Comparison of ENCODE assay signal across 8 mouse cellular contexts in the genomic region with DNA sequence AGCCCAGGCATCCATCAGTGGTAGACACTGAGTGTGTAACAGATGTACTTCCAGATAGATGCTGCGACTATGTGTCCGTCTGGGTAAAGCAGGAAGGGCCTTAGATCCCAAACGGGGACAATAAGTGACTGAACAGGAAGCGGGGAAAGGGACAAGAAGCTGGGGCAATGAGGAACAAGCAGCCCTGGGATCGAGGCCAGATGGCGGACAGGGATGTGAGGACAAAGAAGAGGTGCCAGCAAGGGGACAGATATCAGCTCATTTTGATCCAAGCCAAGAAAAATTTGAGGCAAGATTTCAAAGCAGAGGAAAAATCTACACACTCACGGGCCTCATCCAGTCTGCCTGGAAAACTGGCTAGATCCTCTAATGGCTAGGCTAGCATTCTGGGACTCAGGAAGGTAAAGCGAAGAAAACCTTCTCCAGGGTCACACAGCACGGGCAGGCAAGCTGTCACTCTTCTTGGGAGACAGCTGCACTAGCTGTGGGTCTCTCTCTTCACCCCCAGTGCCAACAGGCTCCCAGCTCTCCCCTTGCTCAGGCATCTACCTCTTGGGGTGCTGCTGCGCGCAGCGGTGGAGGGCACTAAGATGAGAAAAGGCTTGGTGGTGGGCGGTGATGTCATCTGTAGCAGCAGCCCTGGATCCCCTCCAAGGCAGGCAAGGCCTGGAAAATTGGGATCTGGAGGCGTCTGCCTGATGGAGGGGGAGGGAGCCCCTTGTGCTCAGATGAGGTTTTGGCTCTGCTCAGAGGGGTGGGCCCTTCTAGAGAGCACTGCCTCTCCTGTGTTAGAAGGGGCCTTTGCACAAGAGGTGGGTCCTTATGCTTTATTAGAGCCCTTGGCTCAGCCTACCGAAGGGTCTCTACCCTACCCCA.
DNase-seq lines count a peak whose midpoint lies in the region; ATAC-seq and TF ChIP-seq lines count a peak whose summit lies in the region.

No protein-coding gene starts in this region.

- peak overlapping the region; percentile 76 for H3K27ac ChIP-seq in hindbrain, embryonic 10.5 days
- H3K27ac ChIP-seq in hindbrain, embryonic 11.5 days (ENCODE audit: low read depth, low read length), result no peak overlapping the region
- peak overlapping the region; percentile 64 for H3K27ac ChIP-seq in layer of hippocampus, adult 2 months
- no peak overlapping the region for H3K27ac ChIP-seq in midbrain, postnatal 0 days (ENCODE audit: low read depth, low read length)

- no peak for ATAC-seq in hindbrain, embryonic 11.5 days (ENCODE audit: low FRiP score)
- 0 out of 2 replicates have a peak, but pooled peaks have one; percentile 15 for ATAC-seq in midbrain, postnatal 0 days (ENCODE audit: low FRiP score)

- DNase-seq in hindbrain, embryonic 10.5 days (ENCODE audit: low spot score), result no peak
- DNase-seq in hindbrain, embryonic 11.5 days (ENCODE audit: low spot score), result no peak
- peak; percentile 91 for DNase-seq in NIH3T3 (ENCODE audit: low read depth)
- peak; percentile 56 for DNase-seq in gastrocnemius, postnatal 25 days
- DNase-seq in layer of hippocampus, adult 2 months (ENCODE audit: low spot score in 2 of 2), result peak; percentile 70 to 80
- DNase-seq in midbrain, postnatal 0 days (ENCODE audit: low spot score), result peak; percentile 69
- DNase-seq in adrenal gland, postnatal 4 days (ENCODE audit: low spot score in 2 of 2), result no peak
- DNase-seq in urinary bladder, postnatal 25 days (ENCODE audit: low spot score), result no peak

- no peak overlapping the region for H3K4me3 ChIP-seq in hindbrain, embryonic 10.5 days
- no peak overlapping the region for H3K4me3 ChIP-seq in hindbrain, embryonic 11.5 days (ENCODE audit: low read depth, low read length)
- H3K4me3 ChIP-seq in layer of hippocampus, adult 2 months, result no peak overlapping the region
- H3K4me3 ChIP-seq in midbrain, postnatal 0 days (ENCODE audit: low read depth, low read length), result no peak overlapping the region

- peaks cover 96% of the 10 kb centered on the region for H3K4me1 ChIP-seq in hindbrain, embryonic 10.5 days (replicated peaks)
- H3K4me1 ChIP-seq in hindbrain, embryonic 11.5 days (replicated peaks; ENCODE audit: control insufficient read depth, insufficient read depth, low read length), result peaks cover 19% of the 10 kb centered on the region; the same call in 1 of the 2 replicates
- no peaks in the 10 kb centered on the region for H3K4me1 ChIP-seq in midbrain, postnatal 0 days (ENCODE audit: insufficient read depth, low read length)

- 71% methylated on average over 15 of the region's 15 CpGs for WGBS in hindbrain, embryonic 10.5 days
- WGBS in hindbrain, embryonic 11.5 days, result 69% methylated on average over 15 of the region's 15 CpGs
- WGBS in midbrain, postnatal 0 days, result 58% methylated on average over 15 of the region's 15 CpGs

- H3K9ac ChIP-seq in hindbrain, embryonic 11.5 days (ENCODE audit: low read depth, low read length), result no peak overlapping the region
- H3K9ac ChIP-seq in midbrain, postnatal 0 days (replicated peaks; ENCODE audit: low read length, poor library complexity, severe bottlenecking), result no peak overlapping the region

- H3K4me2 ChIP-seq in hindbrain, embryonic 11.5 days (replicated peaks; ENCODE audit: low read depth, low read length), result no peak overlapping the region
- H3K4me2 ChIP-seq in midbrain, postnatal 0 days (ENCODE audit: low read depth, low read length, poor library complexity, severe bottlenecking), result no peak overlapping the region

- TF ChIP-seq CTCF in layer of hippocampus, adult 2 months (conservative IDR thresholded peaks at IDR 0.05), result no peak
- TF ChIP-seq CTCF in midbrain, postnatal 0 days (IDR thresholded peaks at IDR 0.05), result no peak

- no peaks in the 10 kb centered on the region for H3K9me3 ChIP-seq in hindbrain, embryonic 10.5 days
- no peaks in the 10 kb centered on the region for H3K9me3 ChIP-seq in hindbrain, embryonic 11.5 days (ENCODE audit: control insufficient read depth, low read length)
- H3K9me3 ChIP-seq in midbrain, postnatal 0 days (ENCODE audit: low read length), result no peaks in the 10 kb centered on the region

- H3K27me3 ChIP-seq in hindbrain, embryonic 10.5 days (ENCODE audit: insufficient read depth, poor library complexity, severe bottlenecking), result no peaks in the 10 kb centered on the region
- H3K27me3 ChIP-seq in hindbrain, embryonic 11.5 days (ENCODE audit: control insufficient read depth, insufficient read depth, low read length), result no peaks in the 10 kb centered on the region
- no peaks in the 10 kb centered on the region; the same call in 1 of the 2 replicates for H3K27me3 ChIP-seq in midbrain, postnatal 0 days (ENCODE audit: insufficient read depth, low read length)

- H3K36me3 ChIP-seq in hindbrain, embryonic 10.5 days, result no peaks in the 10 kb centered on the region
- no peaks in the 10 kb centered on the region for H3K36me3 ChIP-seq in hindbrain, embryonic 11.5 days (ENCODE audit: control insufficient read depth, insufficient read depth, low read length)
- no peaks in the 10 kb centered on the region for H3K36me3 ChIP-seq in midbrain, postnatal 0 days (ENCODE audit: insufficient read depth, low read length)

Comparison
In these comparisons a context has a peak if more than half of its experiments do, and no peak if none do; other contexts are left out.
1. H3K27ac ChIP-seq: peak in hindbrain, embryonic 10.5 days (single experiment) and layer of hippocampus, adult 2 months (single experiment); none in hindbrain, embryonic 11.5 days (single experiment) and midbrain, postnatal 0 days (single experiment).
2. DNase-seq: peak in NIH3T3 (single experiment), gastrocnemius, postnatal 25 days (single experiment), layer of hippocampus, adult 2 months (2 of 2) and midbrain, postnatal 0 days (single experiment); none in hindbrain, embryonic 10.5 days (single experiment), hindbrain, embryonic 11.5 days (single experiment), adrenal gland, postnatal 4 days (0 of 2) and urinary bladder, postnatal 25 days (single experiment).